Mouse (Mus musculus) liver, adult 2 months (tissue): ENCODE measurements around the gene Fyb.

Experiments used
- CTCF ChIP-seq: fragments of 200-500 bp; IDR thresholded peaks from 2 replicates; pipeline ENCODE4 v1.5.1; 2011; ENCODE audit warnings: low read depth, low read length, control low read depth
- POLR2A ChIP-seq: fragments of 200-500 bp; IDR thresholded peaks from 2 replicates; pipeline ENCODE4 v1.6.1; 2011; ENCODE audit warnings: low read length, control low read depth; ENCODE audit not compliant: insufficient read depth; ENCODE audit errors: extremely low read depth

- TF ChIP-seq CTCF (no peak), POLR2A (no peak)
These were observed 88.0 kb downstream of the Fyb start for GRCm38 (mm10) chr15:6610703-6611102.
